Mouse (Mus musculus) heart, adult 2 months (tissue): ENCODE measurements around the gene Trpv2.

Experiments
- CTCF ChIP-seq: fragments of 200-600 bp; IDR thresholded peaks from 2 replicates; pipeline ENCODE4 v1.8.1; 2022; ENCODE audit warnings: antibody characterized with exemption, mild to moderate bottlenecking, moderate library complexity
- EP300 ChIP-seq: fragments of 200-500 bp; IDR thresholded peaks from 2 replicates; pipeline ENCODE4 v1.6.1; 2011; ENCODE audit warnings: low read depth, low read length, control low read depth; ENCODE audit not compliant: insufficient read depth
- POLR2A ChIP-seq: fragments of 200-500 bp; IDR thresholded peaks from 2 replicates; pipeline ENCODE4 v1.6.1; 2011; ENCODE audit warnings: mild to moderate bottlenecking, low read depth, low read length, control low read depth; ENCODE audit not compliant: insufficient read depth

DNA sequence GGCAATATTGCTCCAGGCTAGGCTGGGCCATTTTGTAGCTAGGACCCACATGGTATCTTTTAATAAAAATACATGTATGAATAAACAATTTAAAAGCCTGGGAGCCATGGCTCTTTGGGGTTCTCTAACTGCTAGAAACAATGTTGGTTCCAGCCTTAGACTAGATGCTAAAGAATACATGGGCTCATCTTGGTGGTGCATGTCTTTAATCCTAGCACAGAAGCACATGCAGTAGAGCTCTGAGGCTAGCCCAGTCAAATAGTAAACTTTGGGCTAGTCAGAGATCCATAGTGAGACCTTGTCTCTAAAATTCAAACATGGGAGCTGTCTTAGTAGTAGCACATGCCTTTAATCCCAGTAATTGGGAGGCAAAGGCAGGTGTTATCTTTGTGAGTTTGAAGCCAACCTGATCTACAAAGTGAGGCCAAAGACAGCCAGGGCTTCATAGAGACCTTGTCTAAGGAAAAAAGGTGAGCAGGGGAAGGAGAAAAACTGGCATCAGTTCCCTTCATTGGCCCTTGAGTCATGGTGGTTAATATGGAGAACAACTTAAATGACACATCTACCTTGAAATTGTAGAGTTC lies 19.3 kb upstream of the Trpv2 start:
- no peak for TF ChIP-seq POLR2A
- no peak for TF ChIP-seq CTCF
- no peak for TF ChIP-seq EP300
